Mouse (Mus musculus) hindbrain, embryonic 12.5 days (tissue): ENCODE data around the gene Il3. TPM values are rescaled to one million over a fixed set of nuclear protein-coding genes. Genes with fewer than 3 reads are reported as not detected.
A peak's percentile ranks its signal among the peaks of the same experiment; 100 is the strongest.

Experiments used
- ATAC-seq: fragments of 200-750 bp; cut with Nextera tagmentation; 2 replicates; pipeline ENCODE4 v1.8.0; 2017; ENCODE audit warnings: moderate TSS enrichment; ENCODE audit not compliant: low FRiP score
- H3K27ac ChIP-seq: fragments of 300-500 bp; sonication (generic); 2 replicates; pipeline ENCODE4 v1.5.1; 2016; ENCODE audit warnings: mild to moderate bottlenecking
- H3K27me3 ChIP-seq: fragments of 300-500 bp; sonication (generic); 2 replicates; pipeline ENCODE4 v1.6.1; 2016; ENCODE audit warnings: mild to moderate bottlenecking
- H3K36me3 ChIP-seq: fragments of 300-500 bp; sonication (generic); 2 replicates; pipeline ENCODE4 v1.6.1; 2016; ENCODE audit warnings: mild to moderate bottlenecking
- H3K4me1 ChIP-seq: fragments of 300-500 bp; sonication (generic); 2 replicates; pipeline ENCODE4 v1.6.1; 2016
- H3K4me2 ChIP-seq: fragments of 300-500 bp; sonication (generic); replicated peaks from 2 replicates; pipeline ENCODE4 v1.6.1; 2016; ENCODE audit warnings: mild to moderate bottlenecking
- H3K4me3 ChIP-seq: fragments of 300-500 bp; sonication (generic); 2 replicates; pipeline ENCODE4 v1.5.1; 2016; ENCODE audit warnings: mild to moderate bottlenecking
- H3K9ac ChIP-seq: fragments of 300-500 bp; sonication (generic); 2 replicates; pipeline ENCODE4 v1.6.1; 2016; ENCODE audit warnings: mild to moderate bottlenecking, moderate library complexity
- H3K9me3 ChIP-seq: fragments of 300-500 bp; sonication (generic); replicated peaks from 2 replicates; pipeline ENCODE4 v1.6.1; 2016; ENCODE audit warnings: mild to moderate bottlenecking
- WGBS: fragments of 180-500 bp; shearing (Covaris S2); methylation state at CpG from one replicate; pipeline ENCODE4 v1.1.7; 2016; 5-methylcytosine and 5-hydroxymethylcytosine counted together
- polyA plus RNA-seq: library from polyadenylated mRNA; unstranded; fragments of >200 nt; fragmentation: Nextera tagmentation; extraction: Ambion mirVana; gene quantifications from 2 replicates; pipeline ENCODE4 v1.2.1, GENCODE M21; 2016

Il3 gene
- not detected in 2 replicates for polyA plus RNA-seq

GRCm38 (mm10) chr11:54267177-54267576 lies at the start of gene Il3:
TSS of gene Il3 (minus strand) at chr11:54267277.
- Histone ChIP-seq H3K4me3 (no peak within 1 kb of the TSS), H3K4me1 (no peaks in the 10 kb centered on the region), H3K4me2 (no peak within 1 kb of the TSS), H3K27me3 (no peaks in the 10 kb centered on the region), H3K27ac (no peak within 1 kb of the TSS), H3K9ac (no peak within 1 kb of the TSS), H3K9me3 (no peaks in the 10 kb centered on the region), H3K36me3 (no peaks in the 10 kb centered on the region)
- 80% methylated on average over 6 of the region's 6 CpGs for WGBS
- ATAC-seq = no peak

- ATAC-seq = no peak
- Histone ChIP-seq H3K4me3 (no peak overlapping the region), H3K9ac (no peak overlapping the region), H3K27ac (no peak overlapping the region), H3K36me3 (no peaks in the 10 kb centered on the region; the same call in 1 of the 2 replicates), H3K4me1 (peaks cover 48% of the 10 kb centered on the region), H3K4me2 (no peak overlapping the region), H3K27me3 (no peaks in the 10 kb centered on the region), H3K9me3 (no peaks in the 10 kb centered on the region)
- whole genome bisulfite sequencing = 85% methylated on average over 5 of the region's 5 CpGs
Measured at GRCm38 (mm10) chr11:54315336-54315735, 48.3 kb upstream of the Il3 start.

GRCm38 (mm10) chr11:54314740-54315139 lies 47.7 kb upstream of the Il3 start:
- Histone ChIP-seq H3K4me3 (no peak overlapping the region), H3K36me3 (no peaks in the 10 kb centered on the region; the same call in 1 of the 2 replicates), H3K27me3 (no peaks in the 10 kb centered on the region), H3K9ac (0 out of 2 replicates have a peak overlapping the region, but pooled peaks have one; percentile 19), H3K9me3 (no peaks in the 10 kb centered on the region), H3K4me1 (peaks cover 49% of the 10 kb centered on the region), H3K4me2 (no peak overlapping the region), H3K27ac (no peak overlapping the region)
- ATAC-seq = peak; percentile 62
- WGBS = 5% methylated on average over 3 of the region's 3 CpGs

- no peak for ATAC-seq
- Histone ChIP-seq H3K4me3 (no peak overlapping the region), H3K4me1 (peaks cover 49% of the 10 kb centered on the region), H3K9ac (no peak overlapping the region), H3K27ac (no peak overlapping the region), H3K36me3 (no peaks in the 10 kb centered on the region), H3K4me2 (no peak overlapping the region), H3K9me3 (no peaks in the 10 kb centered on the region), H3K27me3 (no peaks in the 10 kb centered on the region)
- WGBS = 64% methylated on average over 7 of the region's 7 CpGs
Measured at GRCm38 (mm10) chr11:54313391-54314360, 46.6 kb upstream of the Il3 start.

- Histone ChIP-seq H3K4me2 (no peak overlapping the region), H3K36me3 (no peaks in the 10 kb centered on the region), H3K27ac (peak overlapping the region; percentile 78), H3K4me3 (no peak overlapping the region), H3K9ac (no peak overlapping the region), H3K9me3 (no peaks in the 10 kb centered on the region), H3K27me3 (no peaks in the 10 kb centered on the region), H3K4me1 (peaks cover 49% of the 10 kb centered on the region)
- ATAC-seq = no peak
- WGBS = 17% methylated on average over 1 of the region's 1 CpGs
Measured at GRCm38 (mm10) chr11:54312603-54313002, 45.5 kb upstream of the Il3 start.

GRCm38 (mm10) chr11:54312021-54312420 lies 44.9 kb upstream of the Il3 start:
- H3K9ac ChIP-seq = no peak overlapping the region
- no peaks in the 10 kb centered on the region for H3K9me3 ChIP-seq
- WGBS = under 1% methylated on average over 5 of the region's 5 CpGs
- no peaks in the 10 kb centered on the region for H3K36me3 ChIP-seq
- peak overlapping the region; percentile 78 for H3K27ac ChIP-seq
- peak; percentile 66; the same call in 1 of the 2 replicates for ATAC-seq
- no peak overlapping the region for H3K4me2 ChIP-seq
- peaks cover 49% of the 10 kb centered on the region for H3K4me1 ChIP-seq
- no peak overlapping the region for H3K4me3 ChIP-seq
- no peaks in the 10 kb centered on the region for H3K27me3 ChIP-seq

- Histone ChIP-seq H3K4me1 (peaks cover 62% of the 10 kb centered on the region), H3K9ac (no peak overlapping the region), H3K36me3 (no peaks in the 10 kb centered on the region), H3K27me3 (no peaks in the 10 kb centered on the region), H3K4me3 (no peak overlapping the region), H3K27ac (no peak overlapping the region), H3K9me3 (no peaks in the 10 kb centered on the region), H3K4me2 (no peak overlapping the region)
- 79% methylated on average over 2 of the region's 2 CpGs for WGBS
- ATAC-seq = no peak
Measured at GRCm38 (mm10) chr11:54310588-54310987, 43.5 kb upstream of the Il3 start.

GRCm38 (mm10) chr11:54307139-54307816 lies 40.2 kb upstream of the Il3 start:
- Histone ChIP-seq H3K9ac (no peak overlapping the region), H3K27ac (no peak overlapping the region), H3K9me3 (no peaks in the 10 kb centered on the region), H3K4me3 (no peak overlapping the region), H3K4me2 (no peak overlapping the region), H3K27me3 (no peaks in the 10 kb centered on the region), H3K36me3 (no peaks in the 10 kb centered on the region), H3K4me1 (peaks cover 40% of the 10 kb centered on the region)
- ATAC-seq = no peak
- WGBS = 81% methylated on average over 7 of the region's 7 CpGs

- 74% methylated on average over 3 of the region's 3 CpGs for WGBS
- H3K27ac ChIP-seq = no peak overlapping the region
- H3K4me3 ChIP-seq = peak overlapping the region; percentile 15
Measured at GRCm38 (mm10) chr11:54305331-54305730, 38.3 kb upstream of the Il3 start.

GRCm38 (mm10) chr11:54304471-54304873 lies 37.4 kb upstream of the Il3 start:
- Histone ChIP-seq H3K36me3 (no peaks in the 10 kb centered on the region), H3K4me1 (peaks cover 19% of the 10 kb centered on the region), H3K9ac (peak overlapping the region; percentile 81), H3K27ac (peak overlapping the region; percentile 89), H3K27me3 (no peaks in the 10 kb centered on the region), H3K4me3 (peak overlapping the region; percentile 70), H3K4me2 (peak overlapping the region; percentile 73), H3K9me3 (no peaks in the 10 kb centered on the region)
- peak; percentile 63 for ATAC-seq
- WGBS = 4% methylated on average over 7 of the region's 7 CpGs

More at GRCm38 (mm10) chr11:54305331-54305730, 38.3 kb upstream of the Il3 start:
- no peaks in the 10 kb centered on the region for H3K36me3 ChIP-seq
- peak overlapping the region; percentile 28; the same call in 1 of the 2 replicates for H3K9ac ChIP-seq
- H3K9me3 ChIP-seq = no peaks in the 10 kb centered on the region
- no peaks in the 10 kb centered on the region for H3K27me3 ChIP-seq
- H3K4me1 ChIP-seq = peaks cover 21% of the 10 kb centered on the region
- H3K4me2 ChIP-seq = peak overlapping the region; percentile 73
- ATAC-seq = no peak

- H3K4me1 ChIP-seq = peaks cover 19% of the 10 kb centered on the region
- H3K36me3 ChIP-seq = no peaks in the 10 kb centered on the region
- H3K27me3 ChIP-seq = no peaks in the 10 kb centered on the region
- H3K4me2 ChIP-seq = peak within 1 kb of the TSS; percentile 73
- peak within 1 kb of the TSS; percentile 89 for H3K27ac ChIP-seq
- peak; percentile 78 for ATAC-seq
- peak within 1 kb of the TSS; percentile 70 for H3K4me3 ChIP-seq
- peaks cover 3% of the 10 kb centered on the region; the same call in 1 of the 2 replicates for H3K9me3 ChIP-seq
- peak within 1 kb of the TSS; percentile 81 for H3K9ac ChIP-seq
- WGBS = under 1% methylated on average over 58 of the region's 59 CpGs
Measured at GRCm38 (mm10) chr11:54303728-54304470, 36.8 kb upstream of the Il3 start, which contains the start of gene Acsl6. TSS of gene Acsl6 (plus strand) at chr11:54303798.
